Mouse (Mus musculus): Measurements from ENCODE around the gene Galc. TPM values are rescaled to one million over a fixed set of nuclear protein-coding genes. Genes with fewer than 3 reads are reported as not detected.

The Galc gene
- 9.2 and 10.8 TPM in 2 replicates for polyA plus RNA-seq (2015; fragmentation: Nextera tagmentation; extraction: Ambion mirVana)

DNA sequence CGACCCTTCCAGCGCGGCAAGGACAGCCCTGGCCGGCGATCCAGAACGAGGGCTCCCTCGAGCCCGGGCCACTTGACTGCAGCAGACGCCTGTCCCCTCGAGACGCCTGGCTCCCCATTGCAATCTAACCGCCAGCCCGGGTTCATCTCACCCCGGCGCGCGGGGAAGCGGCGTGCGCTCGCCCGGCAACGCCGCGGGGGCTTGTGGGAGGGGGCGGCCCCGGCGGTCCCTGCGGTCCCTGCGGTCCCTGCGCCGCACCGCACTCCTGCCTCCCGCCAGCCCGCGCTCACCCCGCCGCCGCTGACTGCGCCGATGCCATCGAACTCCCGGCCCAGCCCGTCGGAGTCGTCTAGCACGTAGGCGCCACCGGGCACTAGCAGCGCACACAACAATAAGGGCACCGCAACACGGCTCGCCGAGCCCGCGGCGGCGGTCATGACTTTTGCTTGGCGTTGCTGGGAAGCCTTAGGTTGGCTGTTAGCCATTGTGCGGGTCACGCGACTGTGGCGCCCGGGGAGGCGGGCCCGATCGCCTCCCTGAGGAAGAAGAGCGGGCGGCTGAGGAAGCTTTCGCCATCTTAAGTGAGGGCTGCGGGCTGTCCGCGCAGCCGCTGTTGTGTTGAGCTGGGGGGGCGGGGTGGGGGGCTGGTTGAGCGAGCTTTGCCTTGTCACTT lies at the start of gene Galc:
Gene Galc, minus strand, starts transcription at position 615 of the 673 bp plus-strand sequence.
- no peaks in the 10 kb centered on the region for H3K4me1 ChIP-seq (ENCODE audit: control insufficient read depth, insufficient read depth, low read length)
- H3K9ac ChIP-seq (ENCODE audit: low read depth, low read length), result peak within 1 kb of the TSS; percentile 97
- no peaks in the 10 kb centered on the region for H3K36me3 ChIP-seq (ENCODE audit: control insufficient read depth, insufficient read depth, low read length)
- under 1% methylated on average over 76 of the region's 76 CpGs for WGBS
- no peaks in the 10 kb centered on the region for H3K27me3 ChIP-seq (replicated peaks; ENCODE audit: control insufficient read depth, insufficient read depth, low read length)
- ATAC-seq, result peak; percentile 97
- H3K4me2 ChIP-seq (ENCODE audit: low read depth, low read length), result peak within 1 kb of the TSS; percentile 68
- H3K27ac ChIP-seq (ENCODE audit: low read length), result peak within 1 kb of the TSS; percentile 94
- H3K4me3 ChIP-seq (ENCODE audit: low read length), result peak within 1 kb of the TSS; percentile 88
- no peaks in the 10 kb centered on the region for H3K9me3 ChIP-seq (ENCODE audit: control insufficient read depth, low read length)

DNA sequence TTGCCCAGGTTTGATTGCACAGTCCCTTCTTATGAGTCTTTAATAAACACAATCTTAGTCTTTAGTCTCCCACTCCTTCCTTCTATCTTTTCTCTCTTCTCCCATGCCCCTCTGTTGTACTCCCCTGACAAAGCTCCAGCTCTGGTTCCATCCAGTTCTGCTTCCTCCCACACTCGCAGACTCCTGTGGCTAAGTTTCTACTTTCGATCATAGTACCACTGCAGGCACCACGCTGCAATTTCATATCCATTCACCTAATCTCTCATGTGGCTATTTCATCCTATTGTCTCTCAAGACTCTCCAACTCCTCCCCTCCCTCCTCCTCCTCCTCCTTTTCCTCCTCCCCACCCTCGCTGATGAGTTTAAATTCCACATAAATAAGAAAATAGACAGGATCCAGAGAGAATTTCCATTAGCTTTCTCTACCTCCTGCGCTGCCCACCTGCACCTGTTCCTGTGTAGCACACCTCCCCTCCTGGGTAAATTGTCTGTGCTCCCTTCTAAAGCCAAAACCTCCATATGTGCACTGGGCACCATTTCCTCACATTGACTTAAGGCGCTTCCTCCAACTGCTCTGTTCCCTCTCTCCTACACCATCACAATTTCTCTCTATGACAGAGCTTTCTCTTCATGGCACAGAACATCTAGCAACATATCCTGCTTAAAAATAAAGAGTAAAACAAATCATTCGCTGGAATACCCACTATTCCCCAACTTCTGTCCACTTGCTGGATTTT lies 48.1 kb upstream of the Galc start:
- no peak for ATAC-seq
- 85% methylated on average over 7 of the region's 7 CpGs for WGBS

DNA sequence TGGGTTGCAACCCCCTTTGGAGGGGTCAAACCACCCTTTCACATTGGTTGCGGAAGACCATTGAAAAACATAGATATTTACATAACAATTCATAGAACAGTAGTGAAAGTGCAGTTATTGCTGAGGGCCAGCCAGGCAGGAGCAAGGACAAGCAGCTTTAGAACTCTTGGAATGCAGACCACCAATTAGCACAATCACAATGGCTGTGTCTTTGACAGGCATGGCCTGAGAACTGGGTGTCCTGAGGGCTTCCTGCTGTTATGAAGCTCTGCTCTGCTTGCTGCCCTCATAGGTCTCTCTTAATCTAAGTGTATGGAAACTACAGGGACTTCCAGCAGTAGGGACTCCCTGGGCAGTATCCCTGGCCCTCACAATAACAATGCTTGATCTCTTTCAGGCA lies 43.8 kb upstream of the Galc start:
- Histone ChIP-seq H3K4me3 (ENCODE audit: low read length) (no peak overlapping the region), H3K4me1 (ENCODE audit: control insufficient read depth, insufficient read depth, low read length) (no peaks in the 10 kb centered on the region), H3K9ac (ENCODE audit: low read depth, low read length) (no peak overlapping the region), H3K27ac (ENCODE audit: low read length) (no peak overlapping the region), H3K9me3 (ENCODE audit: control insufficient read depth, low read length) (no peaks in the 10 kb centered on the region), H3K27me3 (replicated peaks; ENCODE audit: control insufficient read depth, insufficient read depth, low read length) (no peaks in the 10 kb centered on the region), H3K36me3 (ENCODE audit: control insufficient read depth, insufficient read depth, low read length) (no peaks in the 10 kb centered on the region), H3K4me2 (ENCODE audit: low read depth, low read length) (no peak overlapping the region)
- WGBS, result 88% methylated on average over 1 of the region's 1 CpGs
- no peak for ATAC-seq

More for the DNA sequence above, 48.1 kb upstream of the Galc start:
- H3K27me3 ChIP-seq (replicated peaks; ENCODE audit: control insufficient read depth, insufficient read depth, low read length), result no peaks in the 10 kb centered on the region
- no peaks in the 10 kb centered on the region for H3K9me3 ChIP-seq (ENCODE audit: control insufficient read depth, low read length)
- no peak overlapping the region for H3K4me2 ChIP-seq (ENCODE audit: low read depth, low read length)
- H3K36me3 ChIP-seq (ENCODE audit: control insufficient read depth, insufficient read depth, low read length), result no peaks in the 10 kb centered on the region
- no peak overlapping the region for H3K9ac ChIP-seq (ENCODE audit: low read depth, low read length)
- no peaks in the 10 kb centered on the region for H3K4me1 ChIP-seq (ENCODE audit: control insufficient read depth, insufficient read depth, low read length)
- H3K4me3 ChIP-seq (ENCODE audit: low read length), result no peak overlapping the region
- no peak overlapping the region for H3K27ac ChIP-seq (ENCODE audit: low read length)

DNA sequence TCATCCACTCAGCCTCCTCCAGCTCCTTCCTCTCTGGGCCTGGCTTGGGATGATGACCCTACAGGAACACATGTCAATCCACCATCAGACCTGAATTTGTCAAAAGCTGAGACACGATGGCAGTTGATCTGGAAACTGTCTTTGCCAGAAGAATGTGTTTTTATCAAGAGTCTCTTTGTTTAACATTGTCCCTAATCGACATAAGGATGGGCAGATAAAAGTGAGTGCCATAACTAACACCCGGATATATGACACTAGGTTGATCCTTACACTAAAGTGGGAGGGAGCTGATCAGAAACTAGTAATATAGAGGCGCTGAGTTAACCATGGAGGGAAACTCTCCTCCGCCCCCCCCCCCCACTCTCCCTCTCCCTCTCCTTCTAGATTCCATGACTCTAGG lies 42.7 kb upstream of the Galc start:
- WGBS, result 73% methylated on average over 5 of the region's 5 CpGs
- no peak overlapping the region for H3K27ac ChIP-seq (ENCODE audit: low read length)
- no peak for ATAC-seq
- no peak overlapping the region for H3K9ac ChIP-seq (ENCODE audit: low read depth, low read length)
- H3K27me3 ChIP-seq (replicated peaks; ENCODE audit: control insufficient read depth, insufficient read depth, low read length), result no peaks in the 10 kb centered on the region
- no peaks in the 10 kb centered on the region for H3K36me3 ChIP-seq (ENCODE audit: control insufficient read depth, insufficient read depth, low read length)
- no peak overlapping the region for H3K4me3 ChIP-seq (ENCODE audit: low read length)
- no peaks in the 10 kb centered on the region for H3K9me3 ChIP-seq (ENCODE audit: control insufficient read depth, low read length)
- no peak overlapping the region for H3K4me2 ChIP-seq (ENCODE audit: low read depth, low read length)
- H3K4me1 ChIP-seq (ENCODE audit: control insufficient read depth, insufficient read depth, low read length), result no peaks in the 10 kb centered on the region

DNA sequence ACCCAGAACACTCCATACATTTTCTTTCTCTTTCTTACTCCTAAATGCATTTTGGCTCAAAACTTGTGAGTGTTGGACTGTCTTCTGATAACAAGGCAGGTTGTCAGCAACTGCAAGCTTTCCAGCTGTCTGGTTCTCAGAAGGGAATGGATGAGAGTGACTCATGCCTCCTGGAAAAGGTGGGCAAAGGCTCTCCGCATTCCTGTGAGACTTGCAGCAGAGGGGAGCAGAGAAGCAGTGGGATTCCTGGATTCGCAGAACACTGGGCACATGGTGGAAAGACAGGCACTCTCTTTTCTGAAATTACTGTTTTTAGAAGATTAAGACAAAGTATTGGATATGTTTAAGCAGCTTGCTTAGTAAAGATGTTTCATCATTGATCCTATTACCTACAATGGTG lies 35.0 kb upstream of the Galc start:
- ATAC-seq, result no peak
- WGBS, result 78% methylated on average over 2 of the region's 2 CpGs

DNA sequence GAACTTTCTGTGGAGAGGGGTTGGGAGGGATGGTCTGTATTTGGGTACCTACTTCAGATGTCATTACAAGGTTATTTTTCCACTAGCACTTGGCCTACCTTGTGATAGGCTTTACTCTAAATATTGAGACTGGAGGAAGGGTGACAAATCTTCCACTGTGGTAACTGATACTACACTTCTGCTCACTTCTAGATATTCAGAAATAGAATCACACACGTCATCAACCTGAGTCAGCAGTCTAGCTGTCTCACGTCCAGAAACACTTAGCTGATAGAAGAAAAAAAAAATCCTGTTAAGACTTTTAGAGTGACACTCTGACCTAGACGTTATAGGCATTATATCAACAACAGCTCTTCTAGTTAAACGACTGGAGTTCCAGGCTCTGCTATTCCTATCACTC lies 33.0 kb upstream of the Galc start:
- H3K4me3 ChIP-seq (ENCODE audit: low read length), result no peak overlapping the region
- no peaks in the 10 kb centered on the region for H3K9me3 ChIP-seq (ENCODE audit: control insufficient read depth, low read length)
- no peaks in the 10 kb centered on the region for H3K27me3 ChIP-seq (replicated peaks; ENCODE audit: control insufficient read depth, insufficient read depth, low read length)
- H3K36me3 ChIP-seq (ENCODE audit: control insufficient read depth, insufficient read depth, low read length), result no peaks in the 10 kb centered on the region
- no peak overlapping the region for H3K4me2 ChIP-seq (ENCODE audit: low read depth, low read length)
- 53% methylated on average over 4 of the region's 4 CpGs for WGBS
- ATAC-seq, result no peak
- H3K4me1 ChIP-seq (ENCODE audit: control insufficient read depth, insufficient read depth, low read length), result no peaks in the 10 kb centered on the region
- H3K27ac ChIP-seq (ENCODE audit: low read length), result no peak overlapping the region
- no peak overlapping the region for H3K9ac ChIP-seq (ENCODE audit: low read depth, low read length)

More for the DNA sequence above, 35.0 kb upstream of the Galc start:
- H3K4me2 ChIP-seq (ENCODE audit: low read depth, low read length), result no peak overlapping the region
- no peak overlapping the region for H3K9ac ChIP-seq (ENCODE audit: low read depth, low read length)
- H3K27ac ChIP-seq (ENCODE audit: low read length), result no peak overlapping the region
- no peaks in the 10 kb centered on the region for H3K9me3 ChIP-seq (ENCODE audit: control insufficient read depth, low read length)
- no peaks in the 10 kb centered on the region for H3K36me3 ChIP-seq (ENCODE audit: control insufficient read depth, insufficient read depth, low read length)
- H3K4me1 ChIP-seq (ENCODE audit: control insufficient read depth, insufficient read depth, low read length), result no peaks in the 10 kb centered on the region
- H3K4me3 ChIP-seq (ENCODE audit: low read length), result no peak overlapping the region
- H3K27me3 ChIP-seq (replicated peaks; ENCODE audit: control insufficient read depth, insufficient read depth, low read length), result no peaks in the 10 kb centered on the region

DNA sequence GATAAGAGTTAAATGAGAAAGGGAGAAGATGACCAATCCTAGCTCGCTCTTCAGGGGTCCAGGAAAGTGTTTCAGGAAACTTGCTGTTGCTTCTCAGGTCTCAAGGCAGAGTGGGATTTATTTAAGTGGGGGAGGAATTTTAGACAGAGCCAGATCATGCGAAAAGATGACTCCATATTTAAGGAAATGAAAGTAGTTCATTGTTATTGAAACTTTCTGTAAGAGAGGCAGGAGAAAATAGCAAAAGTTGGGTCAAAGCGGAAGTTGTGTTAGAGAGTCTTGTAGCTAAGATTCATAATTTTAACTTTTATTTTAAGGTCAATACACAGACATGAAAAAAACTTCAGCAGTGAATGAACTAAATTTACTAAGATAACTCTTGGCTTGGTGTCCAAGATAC lies 31.2 kb upstream of the Galc start:
- 68% methylated on average over 3 of the region's 3 CpGs for WGBS

DNA sequence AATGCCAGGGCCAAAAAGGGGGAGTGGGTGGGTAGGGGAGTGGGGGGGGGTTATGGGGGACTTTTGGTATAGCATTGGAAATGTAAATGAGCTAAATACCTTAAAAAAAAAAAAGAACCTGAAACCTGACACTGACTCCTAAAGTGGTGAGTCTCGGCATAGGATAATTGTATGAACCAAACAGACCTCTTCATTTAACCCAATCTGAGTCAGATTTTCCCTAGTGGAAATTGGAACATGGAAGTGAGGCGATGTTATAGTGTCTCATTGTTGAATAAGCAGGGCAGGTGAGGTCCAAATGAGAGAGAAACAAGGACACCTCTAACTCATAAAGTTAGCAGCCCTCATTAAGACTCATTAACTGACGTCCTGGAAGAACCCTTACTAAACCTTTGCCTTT lies 25.2 kb upstream of the Galc start:
- Histone ChIP-seq H3K36me3 (ENCODE audit: control insufficient read depth, insufficient read depth, low read length) (no peaks in the 10 kb centered on the region), H3K9me3 (ENCODE audit: control insufficient read depth, low read length) (no peaks in the 10 kb centered on the region)
- 92% methylated on average over 3 of the region's 3 CpGs for WGBS

More for the DNA sequence above, 31.2 kb upstream of the Galc start:
- Histone ChIP-seq H3K4me2 (ENCODE audit: low read depth, low read length) (no peak overlapping the region), H3K4me1 (ENCODE audit: control insufficient read depth, insufficient read depth, low read length) (no peaks in the 10 kb centered on the region), H3K27me3 (replicated peaks; ENCODE audit: control insufficient read depth, insufficient read depth, low read length) (no peaks in the 10 kb centered on the region), H3K9me3 (ENCODE audit: control insufficient read depth, low read length) (no peaks in the 10 kb centered on the region), H3K9ac (ENCODE audit: low read depth, low read length) (no peak overlapping the region), H3K4me3 (ENCODE audit: low read length) (no peak overlapping the region), H3K36me3 (ENCODE audit: control insufficient read depth, insufficient read depth, low read length) (no peaks in the 10 kb centered on the region), H3K27ac (ENCODE audit: low read length) (no peak overlapping the region)
- no peak for ATAC-seq

DNA sequence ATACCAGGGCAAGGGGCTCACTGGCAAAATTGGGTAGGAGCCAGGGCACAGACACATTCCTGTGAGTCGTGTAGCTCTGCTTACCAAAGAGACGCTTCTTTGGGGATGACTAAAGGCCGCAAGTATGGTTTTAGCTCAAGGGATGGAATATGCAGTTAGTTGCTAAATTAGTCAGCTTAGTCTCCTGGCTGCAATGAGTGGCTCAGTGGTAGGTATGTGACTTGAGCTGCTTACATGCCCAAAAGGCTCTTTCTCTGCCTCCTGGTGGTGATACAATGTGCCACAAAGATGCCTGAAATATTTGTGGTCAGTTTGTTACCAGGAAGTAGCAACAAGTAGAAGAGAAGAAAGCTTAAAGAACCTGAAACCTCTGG lies 24.2 kb upstream of the Galc start:
- WGBS, result 67% methylated on average over 3 of the region's 3 CpGs
- no peaks in the 10 kb centered on the region for H3K36me3 ChIP-seq (ENCODE audit: control insufficient read depth, insufficient read depth, low read length)
- H3K4me3 ChIP-seq (ENCODE audit: low read length), result no peak overlapping the region
- H3K27ac ChIP-seq (ENCODE audit: low read length), result no peak overlapping the region
- H3K27me3 ChIP-seq (replicated peaks; ENCODE audit: control insufficient read depth, insufficient read depth, low read length), result no peaks in the 10 kb centered on the region
- H3K4me2 ChIP-seq (ENCODE audit: low read depth, low read length), result no peak overlapping the region
- ATAC-seq, result no peak
- no peaks in the 10 kb centered on the region for H3K9me3 ChIP-seq (ENCODE audit: control insufficient read depth, low read length)
- H3K4me1 ChIP-seq (ENCODE audit: control insufficient read depth, insufficient read depth, low read length), result no peaks in the 10 kb centered on the region
- H3K9ac ChIP-seq (ENCODE audit: low read depth, low read length), result no peak overlapping the region

More for the DNA sequence above, 25.2 kb upstream of the Galc start:
- Histone ChIP-seq H3K4me1 (ENCODE audit: control insufficient read depth, insufficient read depth, low read length) (no peaks in the 10 kb centered on the region), H3K4me2 (ENCODE audit: low read depth, low read length) (no peak overlapping the region), H3K9ac (ENCODE audit: low read depth, low read length) (no peak overlapping the region), H3K27me3 (replicated peaks; ENCODE audit: control insufficient read depth, insufficient read depth, low read length) (no peaks in the 10 kb centered on the region), H3K27ac (ENCODE audit: low read length) (no peak overlapping the region), H3K4me3 (ENCODE audit: low read length) (no peak overlapping the region)
- no peak for ATAC-seq
